Mouse (Mus musculus) right cerebral cortex, postnatal 25 days (tissue): ENCODE results near the gene Nufip1.
"Not testable (repeated sequence)": the region's sequence is repeated elsewhere in the genome, so short reads cannot be mapped to it uniquely, and the experiment has no call there.

Source experiments
- DNase-seq: peaks from one replicate; pipeline ENCODE4 v3.0.0; 2022

The Nufip1 gene

GRCm38 (mm10) chr14:76145868-76146267, 35.2 kb downstream of the Nufip1 start:
- DNase-seq = no peak

DNA sequence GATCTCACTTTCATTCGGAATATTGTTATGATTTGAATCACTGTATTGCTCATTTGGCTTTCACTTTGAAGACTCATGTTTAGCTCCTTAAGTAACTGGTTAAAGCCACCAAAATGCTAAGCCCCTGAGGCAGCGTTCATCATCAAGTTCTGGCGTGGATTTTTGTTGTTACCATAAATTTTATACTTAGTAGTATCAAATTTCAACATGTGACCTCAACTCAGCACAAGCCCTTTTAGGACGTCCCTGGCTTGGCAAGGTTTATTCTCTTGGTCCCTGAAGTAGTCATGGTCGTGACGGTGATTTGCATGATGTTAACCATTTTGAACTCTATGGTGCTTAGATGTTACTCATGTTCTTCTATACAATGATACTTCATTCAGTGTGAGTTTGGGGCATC, 36.4 kb downstream of the Nufip1 start:
- DNase-seq = no peak

DNA sequence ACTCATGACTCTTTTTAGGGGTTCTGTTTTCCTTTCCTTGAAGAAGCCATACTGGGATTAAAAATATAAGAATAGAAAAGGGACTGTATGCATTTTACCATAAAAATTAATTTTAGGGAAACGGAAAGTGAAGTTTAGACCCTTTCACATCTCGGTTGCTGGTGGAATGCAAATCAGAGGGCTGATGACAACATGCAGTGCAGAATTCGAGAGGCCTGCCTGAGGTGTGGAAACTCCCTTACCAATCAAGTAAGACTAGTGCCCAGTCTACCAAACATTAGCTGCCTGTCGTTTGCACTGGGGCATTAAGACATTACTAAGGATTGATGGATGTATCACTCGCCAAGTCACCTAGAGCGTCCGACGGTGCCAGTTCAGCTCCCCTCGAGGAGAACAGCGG, 37.6 kb downstream of the Nufip1 start:
- no peak for DNase-seq

GRCm38 (mm10) chr14:76149531-76150179, 39.0 kb downstream of the Nufip1 start:
- no peak for DNase-seq

GRCm38 (mm10) chr14:76150499-76150898, 39.8 kb downstream of the Nufip1 start:
- no peak for DNase-seq

DNA sequence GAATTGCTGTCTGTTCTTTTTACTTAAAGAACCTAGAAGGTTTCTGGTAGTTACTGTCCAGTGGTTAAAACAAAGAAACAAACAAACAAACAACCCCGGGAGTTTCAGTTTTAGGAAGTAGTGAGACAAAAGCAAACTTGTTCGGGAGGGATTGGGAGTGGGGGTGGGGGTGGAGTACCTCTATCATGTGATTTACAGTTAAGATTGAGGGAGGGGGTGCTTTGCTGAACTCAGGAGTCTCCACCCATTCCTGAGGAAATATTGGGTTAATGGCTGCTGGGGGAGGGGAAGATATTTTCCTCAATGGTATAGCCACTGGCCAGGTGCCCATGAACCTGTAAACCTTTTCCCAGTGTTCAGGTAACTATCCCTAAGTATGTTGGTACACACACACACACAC, 40.3 kb downstream of the Nufip1 start:
- DNase-seq = no peak

- DNase-seq = no peak
Measured at GRCm38 (mm10) chr14:76151820-76152161, 41.1 kb downstream of the Nufip1 start.

DNA sequence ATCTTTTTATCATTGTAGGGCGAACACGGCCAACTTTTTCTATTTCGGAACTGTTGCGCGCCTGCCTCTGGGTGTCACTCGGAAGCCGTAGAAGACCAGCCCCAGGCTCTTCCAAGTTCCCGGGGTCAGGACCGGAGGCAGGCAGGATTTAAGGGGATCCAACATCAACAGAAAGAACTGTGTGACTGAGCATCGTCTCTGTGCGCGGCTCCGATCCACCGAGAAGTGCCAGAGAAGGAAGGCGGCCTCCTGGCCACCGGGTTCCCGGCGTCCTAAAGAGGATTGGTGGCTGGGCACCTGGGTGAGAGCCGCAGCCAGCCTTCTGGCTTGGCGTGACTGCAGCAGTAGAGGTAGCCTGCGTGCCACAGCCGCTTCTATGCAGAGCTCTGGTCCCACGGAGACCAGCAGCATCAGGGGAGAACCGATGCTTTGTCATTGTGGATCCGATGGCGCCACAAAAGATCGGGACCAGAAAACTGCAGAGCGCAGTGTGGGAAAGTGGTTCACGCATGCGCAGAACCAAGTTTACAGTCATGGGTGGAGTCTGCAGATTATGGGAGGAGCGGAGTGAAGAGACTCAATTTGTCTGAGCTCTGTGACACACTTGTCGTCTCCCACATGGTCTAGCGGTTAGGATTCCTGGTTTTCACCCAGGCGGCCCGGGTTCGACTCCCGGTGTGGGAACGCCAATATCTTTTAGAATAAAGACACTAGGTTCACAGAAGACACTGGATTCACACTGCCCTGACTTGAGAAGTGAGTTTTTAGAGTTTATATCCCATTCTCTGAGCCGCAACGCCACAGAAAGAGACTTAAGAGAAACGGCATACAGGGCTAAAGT, 41.7 kb downstream of the Nufip1 start:
- DNase-seq = peak; percentile 96

- DNase-seq = no peak
Measured at GRCm38 (mm10) chr14:76153003-76153675, 42.4 kb downstream of the Nufip1 start.

DNA sequence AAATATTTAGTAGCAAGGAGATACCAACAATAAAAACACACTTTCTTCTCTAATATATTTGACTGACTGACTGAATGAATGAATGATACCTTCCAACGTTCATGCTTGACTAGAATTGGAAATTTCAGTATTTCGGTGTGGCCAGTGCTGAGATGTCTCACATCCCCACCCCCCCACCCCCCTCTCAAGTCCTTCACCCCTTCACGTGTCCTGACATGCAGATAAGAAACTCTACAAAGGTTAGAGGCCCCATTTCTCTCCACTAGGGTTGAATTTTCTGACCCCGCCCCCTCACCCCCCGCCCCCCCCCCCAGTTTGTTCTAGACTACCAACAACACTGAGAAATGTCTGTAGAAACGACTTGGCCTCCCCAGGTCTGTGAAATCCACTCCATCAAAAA, 43.1 kb downstream of the Nufip1 start:
- DNase-seq = no peak

DNA sequence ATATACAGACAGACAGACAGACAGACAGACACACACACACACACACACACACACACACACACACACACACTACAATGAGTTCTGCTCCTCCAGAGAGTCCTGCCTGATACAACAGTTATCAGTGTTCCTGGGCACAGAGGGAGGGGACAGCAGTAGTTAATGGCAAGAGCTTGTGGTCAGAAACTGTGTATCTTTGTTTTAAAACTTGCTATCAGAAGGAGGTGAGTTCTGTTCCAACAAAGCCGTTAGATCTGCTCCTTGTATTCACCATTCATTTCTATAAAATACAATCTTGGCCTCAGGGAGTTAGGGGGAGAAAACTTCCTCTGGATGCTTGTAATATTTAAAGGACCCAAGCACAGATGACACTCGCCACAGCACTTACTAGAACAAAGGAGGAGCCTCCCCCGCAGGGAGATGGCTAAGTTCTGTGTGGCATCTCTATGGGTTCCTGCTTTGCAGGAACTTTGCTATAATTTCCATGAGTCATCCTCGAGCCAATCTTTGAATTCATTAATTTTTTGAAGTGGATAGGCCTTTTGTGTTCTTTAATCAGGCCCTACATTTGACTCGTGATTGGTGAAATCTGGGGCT, 47.6 kb downstream of the Nufip1 start:
- no peak for DNase-seq

DNA sequence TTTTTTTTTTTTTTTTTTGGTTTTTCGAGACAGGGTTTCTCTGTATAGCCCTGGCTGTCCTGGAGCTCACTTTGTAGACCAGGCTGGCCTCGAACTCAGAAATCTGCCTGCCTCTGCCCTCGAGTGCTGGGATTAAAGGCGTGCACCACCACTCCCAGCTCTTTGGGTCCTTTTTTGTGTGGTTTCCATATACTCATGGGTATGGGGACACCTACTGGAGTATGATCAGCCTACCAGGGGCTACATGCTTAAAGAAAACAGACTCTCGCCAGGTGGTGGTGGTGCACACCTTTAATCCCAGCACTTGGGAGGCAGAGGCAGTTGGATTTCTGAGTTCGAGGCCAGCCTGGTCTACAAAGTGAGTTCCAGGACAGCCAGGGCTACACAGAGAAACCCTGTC, 49.9 kb downstream of the Nufip1 start:
- not testable (repeated sequence) for DNase-seq

DNA sequence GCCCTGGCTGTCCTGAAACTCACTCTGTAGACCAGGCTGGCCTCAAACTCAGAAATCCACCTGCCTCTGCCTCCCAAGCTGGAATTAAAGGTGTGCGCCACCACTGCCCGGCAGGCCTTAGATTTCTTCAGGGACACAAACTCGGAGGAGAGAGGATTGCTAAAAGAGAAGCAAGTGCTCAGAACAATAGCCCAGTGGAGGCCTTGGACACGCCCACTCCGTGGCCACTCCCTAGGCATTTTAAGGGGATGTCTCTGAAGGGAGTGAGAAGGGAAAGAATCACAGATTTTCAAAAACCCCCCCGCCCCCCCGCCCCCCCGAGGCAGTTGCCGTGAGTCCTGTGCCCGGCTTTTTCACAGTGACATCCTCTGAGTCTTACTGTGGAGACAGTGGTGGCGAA, 53.5 kb downstream of the Nufip1 start:
- DNase-seq = no peak

- peak; percentile 12 for DNase-seq
Measured at GRCm38 (mm10) chr14:76164904-76165755, 54.4 kb downstream of the Nufip1 start.

- no peak for DNase-seq
Measured at GRCm38 (mm10) chr14:76169876-76170466, 59.3 kb downstream of the Nufip1 start.

DNA sequence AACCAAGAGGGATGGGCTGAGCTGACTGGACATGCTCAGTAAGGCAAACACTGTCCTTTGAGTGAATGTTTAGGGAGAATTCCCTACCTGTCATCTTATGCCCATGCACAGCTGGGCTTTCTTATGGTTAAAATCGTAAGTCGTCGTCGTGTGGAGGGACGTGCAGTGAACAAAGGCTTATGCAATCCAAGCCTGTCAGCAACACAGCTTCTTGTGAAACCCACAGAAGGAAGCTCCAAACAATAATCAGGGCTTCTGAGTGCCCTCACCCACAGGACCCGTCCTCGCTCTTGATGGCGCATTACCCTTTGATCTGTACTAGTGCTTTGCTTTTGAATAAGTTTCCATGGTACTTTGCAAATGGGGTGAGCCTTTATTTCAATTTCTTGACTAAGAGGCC, 60.6 kb downstream of the Nufip1 start:
- no peak for DNase-seq

DNA sequence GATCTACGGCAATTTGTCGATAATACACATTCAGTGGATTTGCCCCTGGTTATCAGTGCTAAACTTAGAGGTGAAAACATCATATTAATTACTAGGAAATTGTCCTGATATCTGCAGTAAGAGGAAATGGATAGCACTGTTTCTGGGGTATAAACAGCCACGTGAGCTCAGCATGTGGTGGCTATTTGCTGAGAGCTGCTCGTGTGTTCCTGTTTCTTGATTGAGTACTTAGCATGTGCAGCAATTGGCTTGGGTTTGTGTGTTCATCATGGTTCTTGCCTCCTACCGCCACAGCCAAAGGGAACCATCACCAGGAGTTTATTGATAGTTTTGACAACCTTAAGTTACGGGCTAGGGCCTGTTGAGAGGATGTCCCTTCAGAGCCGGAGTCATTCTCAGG, 63.6 kb downstream of the Nufip1 start:
- no peak for DNase-seq

GRCm38 (mm10) chr14:76175808-76176207, 65.1 kb downstream of the Nufip1 start:
- no peak for DNase-seq

DNA sequence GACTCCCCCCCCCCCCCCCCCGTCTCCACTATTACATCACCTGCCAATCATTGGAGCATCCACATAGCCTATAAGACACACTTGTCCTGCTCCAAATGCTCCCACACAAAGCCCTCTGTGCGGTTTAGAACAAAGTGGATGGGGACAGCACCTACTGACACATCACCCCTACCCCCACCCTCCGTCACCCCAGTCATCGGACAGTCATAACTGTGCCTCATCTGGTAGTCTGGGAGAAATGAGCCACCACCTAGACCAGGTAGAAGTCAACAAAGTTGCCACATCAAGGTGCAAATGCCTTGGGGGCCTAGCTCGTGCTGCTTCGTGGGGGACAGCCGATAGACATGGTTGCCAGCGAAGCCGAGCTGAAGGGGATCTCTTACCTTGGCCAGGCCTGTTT, 66.5 kb downstream of the Nufip1 start:
- DNase-seq = no peak

GRCm38 (mm10) chr14:76178447-76178846, 67.8 kb downstream of the Nufip1 start:
- no peak for DNase-seq

- no peak for DNase-seq
Measured at GRCm38 (mm10) chr14:76179343-76179742, 68.7 kb downstream of the Nufip1 start.

- no peak for DNase-seq
Measured at GRCm38 (mm10) chr14:76185358-76185757, 74.7 kb downstream of the Nufip1 start.
